ENCODE assay signal across 18 mouse cellular contexts in genomic region chr11:115691013-115691412, GRCm38 (mm10). TPM values are rescaled to one million over a fixed set of nuclear protein-coding genes. Genes with fewer than 3 reads are reported as not detected.
DNase-seq lines count a peak whose midpoint lies in the region; ATAC-seq and TF ChIP-seq lines count a peak whose summit lies in the region.
"Had no signal": no experiment of that assay in that cellular context is flagged by ENCODE, and none has a peak within 500 bp of the region (broad histone marks: within the 10 kb centered on the region; RNA-seq: fewer than 3 reads in every experiment).

No protein-coding gene starts in this region.

- TF ChIP-seq POLR2A in CH12.LX (IDR thresholded peaks at IDR 0.05; ENCODE audit: low read depth, low read length), result no peak

- no peak for TF ChIP-seq CTCF in CH12.LX (conservative IDR thresholded peaks at IDR 0.05 in 1 of 2, IDR thresholded peaks at IDR 0.05 in 1 of 2; ENCODE audit: low read depth in 2 of 2, low read length in 2 of 2)
- no peak for TF ChIP-seq CTCF in heart, postnatal 0 days (IDR thresholded peaks at IDR 0.05; ENCODE audit: low read depth)

- H3K36me3 ChIP-seq in CH12.LX (replicated peaks in 1 of 2; ENCODE audit: control insufficient read depth in 1 of 2, insufficient read depth in 1 of 2, low read length in 1 of 2), result peaks cover 39 to 78% of the 10 kb centered on the region in 2 experiments
- H3K36me3 ChIP-seq in heart, postnatal 0 days (replicated peaks; ENCODE audit: control insufficient read depth, insufficient read depth, low read length), result peaks cover 10% of the 10 kb centered on the region; the same call in 1 of the 2 replicates
- peaks cover 11% of the 10 kb centered on the region; the same call in 1 of the 2 replicates for H3K36me3 ChIP-seq in midbrain, embryonic 13.5 days
- H3K36me3 ChIP-seq in forebrain, embryonic 12.5 days (replicated peaks), result peaks cover 14% of the 10 kb centered on the region

- peaks cover 99% of the 10 kb centered on the region for H3K79me2 ChIP-seq in CH12.LX (replicated peaks; ENCODE audit: control insufficient read depth, extremely low read depth, insufficient read depth, poor library complexity, severe bottlenecking)

- dilution Hi-C loops in CH12.LX (cut with MboI; ENCODE audit: extremely low pct_ligation_motif_present, extremely low pct_unique_long_range_greater_than_20kb, low sequenced_read_pairs), result no loop called here

- no peak for TF ChIP-seq RAD21 in CH12.LX (IDR thresholded peaks at IDR 0.05; ENCODE audit: low read depth, low read length)

- peak; percentile 59 for DNase-seq in heart, adult 9 months (ENCODE audit: low spot score in 2 of 2)
- no peak for DNase-seq in heart, postnatal 36 days
- DNase-seq in CH12.LX (ENCODE audit: extremely low read depth), result no peak
- DNase-seq in heart, postnatal 0 days (ENCODE audit: low spot score), result peak; percentile 76
- DNase-seq: cerebellum, adult 9-11 months; spleen, adult 18-20 months; thymus, adult 18-20 months had no signal

- peak overlapping the region; percentile 62; the same call in 1 of the 2 replicates for H3K27ac ChIP-seq in CH12.LX (ENCODE audit: insufficient read depth, low read depth)
- peak overlapping the region; percentile 52 for H3K27ac ChIP-seq in brown adipose tissue, adult 24 weeks (replicated peaks; ENCODE audit: low read depth, low read length)
- peak overlapping the region; percentile 79 for H3K27ac ChIP-seq in heart, postnatal 0 days (ENCODE audit: low read depth)
- no peak overlapping the region for H3K27ac ChIP-seq in midbrain, embryonic 13.5 days
- H3K27ac ChIP-seq in forebrain, embryonic 12.5 days, result no peak overlapping the region
- H3K27ac ChIP-seq: embryonic facial prominence, embryonic 13.5 days; hindbrain, embryonic 14.5 days; intestine, embryonic 15.5 days; kidney, embryonic 15.5 days; neural tube, embryonic 12.5 days had no signal

- no peak for TF ChIP-seq EP300 in CH12.LX (IDR thresholded peaks at IDR 0.05; ENCODE audit: low read length)
- no peak; the same call in 1 of the 2 replicates for TF ChIP-seq EP300 in heart, postnatal 0 days (IDR thresholded peaks at IDR 0.05; ENCODE audit: low read depth)

- H3K27me3 ChIP-seq in CH12.LX (replicated peaks), result no peaks in the 10 kb centered on the region
- H3K27me3 ChIP-seq in heart, postnatal 0 days (ENCODE audit: control insufficient read depth, insufficient read depth, low read length), result no peaks in the 10 kb centered on the region
- no peaks in the 10 kb centered on the region for H3K27me3 ChIP-seq in midbrain, embryonic 13.5 days
- H3K27me3 ChIP-seq in forebrain, embryonic 12.5 days, result no peaks in the 10 kb centered on the region
- H3K27me3 ChIP-seq: embryonic facial prominence, embryonic 13.5 days; intestine, embryonic 15.5 days; kidney, embryonic 15.5 days; neural tube, embryonic 12.5 days had no signal

- in situ Hi-C loops in CH12.LX (cut with MboI; ENCODE audit: low pct_ligation_motif_present, low pct_unique_long_range_greater_than_20kb, low sequenced_read_pairs), result no loop called here

- H3K4me1 ChIP-seq in CH12.LX (ENCODE audit: control insufficient read depth in 1 of 2, insufficient read depth in 2 of 2), result peaks cover 17 to 85% of the 10 kb centered on the region in 2 experiments
- peaks cover 24% of the 10 kb centered on the region for H3K4me1 ChIP-seq in brown adipose tissue, adult 24 weeks (ENCODE audit: control insufficient read depth, insufficient read depth, insufficient read length, low read length)
- peaks cover 39% of the 10 kb centered on the region for H3K4me1 ChIP-seq in heart, postnatal 0 days (ENCODE audit: control insufficient read depth, insufficient read depth)
- peaks cover 6% of the 10 kb centered on the region; the same call in 1 of the 2 replicates for H3K4me1 ChIP-seq in midbrain, embryonic 13.5 days (replicated peaks)
- no peaks in the 10 kb centered on the region for H3K4me1 ChIP-seq in forebrain, embryonic 12.5 days
- H3K4me1 ChIP-seq: embryonic facial prominence, embryonic 13.5 days; intestine, embryonic 15.5 days had no signal

- no peak overlapping the region for H3K4me3 ChIP-seq in CH12.LX (replicated peaks in 1 of 3; ENCODE audit: low read depth in 2 of 3, low read length in 2 of 3, poor library complexity in 1 of 3)
- no peak overlapping the region for H3K4me3 ChIP-seq in brown adipose tissue, adult 24 weeks (ENCODE audit: insufficient read depth, low read depth, low read length)
- H3K4me3 ChIP-seq in heart, postnatal 0 days (ENCODE audit: low read depth, low read length), result no peak overlapping the region
- no peak overlapping the region for H3K4me3 ChIP-seq in midbrain, embryonic 13.5 days (replicated peaks)
- no peak overlapping the region for H3K4me3 ChIP-seq in forebrain, embryonic 12.5 days (replicated peaks)
- H3K4me3 ChIP-seq: embryonic facial prominence, embryonic 13.5 days; intestine, embryonic 15.5 days; kidney, embryonic 15.5 days; neural tube, embryonic 12.5 days had no signal

- peak; percentile 69 for ATAC-seq in heart, postnatal 0 days (ENCODE audit: insufficient read depth, low read depth)
- no peak for ATAC-seq in midbrain, embryonic 13.5 days
- no peak for ATAC-seq in forebrain, embryonic 12.5 days (ENCODE audit: low FRiP score)
- no peak for ATAC-seq in erythroid progenitor cell, adult 5-6 weeks (replicated peaks; ENCODE audit: low FRiP score, poor library complexity, severe bottlenecking)
- ATAC-seq: forebrain, embryonic 16.5 days; intestine, embryonic 15.5 days had no signal

- H3K9ac ChIP-seq in CH12.LX (ENCODE audit: insufficient read depth, low read depth), result no peak overlapping the region
- no peak overlapping the region for H3K9ac ChIP-seq in heart, postnatal 0 days (replicated peaks; ENCODE audit: low read depth, low read length)
- no peak overlapping the region for H3K9ac ChIP-seq in midbrain, embryonic 13.5 days (replicated peaks)
- no peak overlapping the region for H3K9ac ChIP-seq in forebrain, embryonic 12.5 days
- H3K9ac ChIP-seq: embryonic facial prominence, embryonic 13.5 days; hindbrain, embryonic 14.5 days; intestine, embryonic 15.5 days; kidney, embryonic 15.5 days; neural tube, embryonic 12.5 days had no signal

- intact Hi-C loops in heart, postnatal 36 days (cut with DNase I), result no loop called here

- peak overlapping the region; percentile 30 for H3K4me2 ChIP-seq in CH12.LX (ENCODE audit: insufficient read depth, low read depth, poor library complexity, severe bottlenecking)
- H3K4me2 ChIP-seq in heart, postnatal 0 days (ENCODE audit: low read depth, low read length), result peak overlapping the region; percentile 18; the same call in 1 of the 2 replicates
- no peak overlapping the region for H3K4me2 ChIP-seq in midbrain, embryonic 13.5 days (replicated peaks)
- no peak overlapping the region for H3K4me2 ChIP-seq in forebrain, embryonic 12.5 days
- H3K4me2 ChIP-seq: embryonic facial prominence, embryonic 13.5 days; hindbrain, embryonic 14.5 days; intestine, embryonic 15.5 days; kidney, embryonic 15.5 days; midbrain, embryonic 11.5 days; neural tube, embryonic 12.5 days had no signal

- WGBS in heart, postnatal 0 days, result 33% methylated on average over 5 of the region's 5 CpGs
- WGBS in midbrain, embryonic 13.5 days, result 91% methylated on average over 5 of the region's 5 CpGs
- 94% methylated on average over 5 of the region's 5 CpGs for WGBS in forebrain, embryonic 12.5 days

- no peaks in the 10 kb centered on the region for H3K9me3 ChIP-seq in CH12.LX (replicated peaks; ENCODE audit: low read length)
- no peaks in the 10 kb centered on the region for H3K9me3 ChIP-seq in heart, postnatal 0 days (replicated peaks; ENCODE audit: control insufficient read depth, low read length)
- no peaks in the 10 kb centered on the region for H3K9me3 ChIP-seq in midbrain, embryonic 13.5 days
- no peaks in the 10 kb centered on the region for H3K9me3 ChIP-seq in forebrain, embryonic 12.5 days
- H3K9me3 ChIP-seq: embryonic facial prominence, embryonic 13.5 days; intestine, embryonic 15.5 days; kidney, embryonic 15.5 days; neural tube, embryonic 12.5 days had no signal

TF ChIP-seq in CH12.LX, 34 proteins besides CTCF, POLR2A, EP300 and RAD21:
- TF ChIP-seq KAT2A (IDR thresholded peaks at IDR 0.05; ENCODE audit: insufficient replicate concordance, low read length) (no peak), MEF2A (IDR thresholded peaks at IDR 0.05; ENCODE audit: borderline replicate concordance, low read depth, low read length) (no peak), CHD1 (IDR thresholded peaks at IDR 0.05; ENCODE audit: low read depth, low read length) (peak; percentile 19)

RNA-seq across cellular contexts. Expression of gene Grb2, which starts 17.4 kb away (rescaled TPM):
- 100 to 1,000 TPM; 102 to 110 TPM for total RNA-seq in heart, postnatal 36 days (2021)
- total RNA-seq in CH12.LX (2012; rRNA removed) (63.6 and 67.7 TPM in 2 replicates), CH12.LX (2014; rRNA removed) (110 and 117 TPM in 2 replicates)
- polyA plus RNA-seq in CH12.LX (2012; ENCODE audit: insufficient read length, low read depth), result 228 and 241 TPM in 2 replicates
- polyA plus RNA-seq in brown adipose tissue, adult 24 weeks (2012; ENCODE audit: insufficient read depth, insufficient read length, missing spikeins), result 29.1 and 32.4 TPM in 2 replicates
- 48.6 and 126 TPM in 2 replicates for total RNA-seq in heart, postnatal 0 days (2014; rRNA removed; ENCODE audit: low replicate concordance)
- 96.9 and 116 TPM in 2 replicates for polyA plus RNA-seq in heart, postnatal 0 days (2015; fragmentation: Nextera tagmentation; extraction: Ambion mirVana)
- polyA plus RNA-seq in midbrain, embryonic 13.5 days (2015; fragmentation: Nextera tagmentation; extraction: Ambion mirVana), result 165 and 176 TPM in 2 replicates
- polyA plus RNA-seq in forebrain, embryonic 12.5 days (2016; fragmentation: Nextera tagmentation; extraction: Ambion mirVana), result 124 and 137 TPM in 2 replicates
- total RNA-seq in erythroid progenitor cell, adult 5-6 weeks (2015; ENCODE audit: low replicate concordance), result 36.8 and 49.5 TPM in 2 replicates
- total RNA-seq in erythroid progenitor cell, adult 5-6 weeks (2017; ENCODE audit: low replicate concordance), result 10.1 and 29.1 TPM in 2 replicates

Comparison
In these comparisons a context has a peak if more than half of its experiments do, and no peak if none do; other contexts are left out.
1. DNase-seq: peak in heart, adult 9 months (2 of 2) and heart, postnatal 0 days (single experiment); none in heart, postnatal 36 days (0 of 2) and CH12.LX (single experiment).
2. H3K27ac ChIP-seq: peak in CH12.LX (single experiment), brown adipose tissue, adult 24 weeks (single experiment) and heart, postnatal 0 days (single experiment); none in midbrain, embryonic 13.5 days (single experiment) and forebrain, embryonic 12.5 days (single experiment).
3. H3K4me2 ChIP-seq: peak in CH12.LX (single experiment) and heart, postnatal 0 days (single experiment); none in midbrain, embryonic 13.5 days (single experiment) and forebrain, embryonic 12.5 days (single experiment).